Mouse (Mus musculus) bone marrow macrophage, adult 2 months (primary cell): Measurements from ENCODE around the gene Pcsk5.

ENCODE experiments used
- CTCF ChIP-seq: IDR thresholded peaks from 2 replicates; pipeline ENCODE4 v1.5.1; 2012; ENCODE audit warnings: low read depth, mild to moderate bottlenecking, low read length, moderate library complexity
- POLR2A ChIP-seq: IDR thresholded peaks from 2 replicates; pipeline ENCODE4 v1.6.1; 2012; ENCODE audit warnings: mild to moderate bottlenecking, low read depth, low read length, borderline replicate concordance

DNA sequence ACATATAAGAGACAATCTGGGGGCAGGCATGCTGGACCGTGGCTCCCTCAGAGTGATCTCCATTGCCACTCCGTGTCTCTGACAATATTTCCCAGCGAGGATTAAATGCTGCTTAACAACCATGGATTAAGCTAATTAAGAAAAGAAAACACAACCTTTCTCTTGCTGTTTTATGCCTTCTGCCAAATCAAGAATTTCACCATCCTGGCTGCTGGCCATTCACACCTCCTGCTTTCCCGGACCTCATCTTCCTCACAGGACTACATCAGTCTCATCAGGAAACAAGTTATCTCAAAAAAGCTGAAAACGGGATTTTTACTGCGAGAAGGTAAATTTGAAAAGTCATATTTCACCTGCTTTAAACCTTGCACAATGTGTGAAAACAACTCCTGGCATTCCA, 175.2 kb downstream of the Pcsk5 start:
- TF ChIP-seq CTCF (no peak), POLR2A (no peak)
